Mouse (Mus musculus) lung, adult 18-20 months (tissue): ENCODE data around the gene Cwc27.
A peak's percentile ranks its signal among the peaks of the same experiment; 100 is the strongest.

ENCODE experiments used
- DNase-seq, 2 experiments: peaks; one replicate each; pipeline ENCODE4 v3.0.0; 2022; ENCODE audit warnings: mixed read lengths in 2 of 2

Gene Cwc27

DNA sequence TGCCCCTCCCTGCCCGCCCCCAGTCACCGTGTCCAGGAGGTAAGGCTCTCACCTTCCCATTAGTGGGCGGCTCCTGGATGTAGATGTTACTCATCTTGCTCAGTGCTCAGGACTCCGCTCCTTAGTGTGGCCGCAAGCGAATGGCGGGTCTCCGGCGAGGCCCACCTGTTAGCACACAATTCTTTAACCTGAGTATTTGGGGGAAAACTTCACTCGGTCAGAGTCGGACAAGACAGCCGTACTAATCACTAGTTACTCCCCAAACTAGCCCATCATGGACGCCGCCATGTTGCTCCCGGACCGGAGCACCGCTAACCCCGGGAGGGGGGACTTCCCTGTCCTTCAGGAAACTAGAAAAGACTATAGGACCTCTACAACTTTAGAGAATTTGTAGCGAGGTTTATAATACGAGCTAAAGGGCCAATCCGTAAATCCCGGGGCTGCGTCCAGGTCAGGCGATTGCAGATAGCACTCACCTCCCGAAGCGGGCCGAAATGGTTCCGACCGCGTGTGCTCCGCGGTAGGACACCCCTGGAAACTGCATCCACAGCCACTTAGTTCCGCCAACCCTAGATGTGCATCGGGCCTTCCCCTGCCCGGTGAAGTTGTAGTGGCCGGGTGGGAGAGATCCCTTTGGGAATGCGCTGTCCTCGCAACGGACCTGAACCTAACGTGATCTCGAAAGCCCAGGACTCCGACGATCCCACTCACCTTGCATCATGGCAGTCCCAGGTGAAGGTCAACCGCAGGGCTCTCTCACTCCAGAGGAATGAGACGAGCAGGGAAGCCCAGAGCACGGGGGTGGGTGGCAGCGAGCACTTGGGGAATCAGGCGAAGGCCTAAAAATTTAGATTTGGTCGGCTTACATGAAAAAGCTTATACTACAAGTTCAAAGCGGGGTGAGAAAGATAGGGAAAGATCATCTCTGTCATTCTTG lies at the start of gene Cwc27:
TSS of gene Cwc27 (minus strand) at position 508 of the 937 bp plus-strand sequence.
- peak; percentile 71 to 79 for DNase-seq

DNA sequence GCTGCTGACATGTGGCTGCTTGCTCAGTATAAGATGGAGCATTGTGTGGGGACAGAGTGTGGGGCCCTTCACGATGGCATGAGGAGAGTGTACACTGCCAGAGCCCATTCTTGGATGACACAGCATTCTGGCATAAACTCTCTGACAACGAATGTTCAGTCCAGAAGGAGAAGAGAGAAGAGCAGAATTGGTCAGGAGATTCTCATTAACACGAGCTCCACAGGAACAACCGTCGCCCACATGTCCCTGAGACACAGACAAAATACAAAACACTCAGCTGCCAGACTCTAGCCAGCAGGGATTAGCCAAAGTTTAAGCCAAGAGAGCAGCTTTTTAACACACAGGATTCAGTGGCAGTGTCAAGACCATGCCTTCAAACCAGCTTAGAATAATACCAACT lies 49.8 kb upstream of the Cwc27 start:
- DNase-seq, result no peak

DNA sequence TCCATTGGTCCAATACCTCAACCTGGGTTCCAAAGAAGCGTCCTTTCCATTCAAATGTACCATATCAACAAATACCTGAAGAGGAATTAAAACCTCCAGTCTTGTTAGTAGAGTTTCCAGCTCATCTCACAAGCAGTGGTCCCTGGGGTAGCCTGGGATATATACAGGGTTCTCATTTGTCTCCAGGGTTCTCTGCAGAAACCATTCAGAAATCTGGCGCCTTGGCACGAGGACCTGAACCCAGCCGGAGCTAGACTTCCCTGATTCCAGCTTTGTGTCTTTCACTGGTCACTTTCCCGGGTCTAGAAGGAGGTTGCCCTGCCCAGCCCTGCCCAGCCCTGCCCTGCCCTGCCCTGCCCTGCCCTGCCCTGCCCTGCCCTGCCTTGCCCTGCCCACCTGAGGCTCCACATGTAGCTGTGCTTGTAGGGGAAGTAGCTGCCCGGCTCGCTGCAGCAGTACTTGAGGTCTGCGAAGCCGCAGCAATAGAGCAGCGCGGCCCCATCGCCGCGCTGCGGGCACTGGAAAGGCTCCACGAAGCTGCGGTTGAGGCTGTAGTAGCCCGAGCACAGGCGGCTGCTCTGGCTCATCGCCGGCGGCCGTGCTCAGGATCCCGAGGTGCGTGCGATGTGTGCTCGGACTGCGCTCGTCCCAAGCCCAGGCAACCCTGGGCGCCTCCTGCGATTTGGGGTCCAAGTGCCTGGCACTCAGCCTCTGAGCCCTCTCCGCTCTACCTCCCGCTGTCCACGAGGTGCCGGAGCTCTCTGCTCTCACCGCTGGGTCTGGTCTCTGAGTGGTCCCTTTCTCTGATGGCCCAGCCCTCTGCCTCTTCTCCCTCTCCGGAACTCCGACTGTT lies 46.4 kb upstream of the Cwc27 start, which contains the start of gene Shisal2b:
TSS of gene Shisal2b (minus strand) at position 767 of the 853 bp plus-strand sequence.
- DNase-seq, result no peak

DNA sequence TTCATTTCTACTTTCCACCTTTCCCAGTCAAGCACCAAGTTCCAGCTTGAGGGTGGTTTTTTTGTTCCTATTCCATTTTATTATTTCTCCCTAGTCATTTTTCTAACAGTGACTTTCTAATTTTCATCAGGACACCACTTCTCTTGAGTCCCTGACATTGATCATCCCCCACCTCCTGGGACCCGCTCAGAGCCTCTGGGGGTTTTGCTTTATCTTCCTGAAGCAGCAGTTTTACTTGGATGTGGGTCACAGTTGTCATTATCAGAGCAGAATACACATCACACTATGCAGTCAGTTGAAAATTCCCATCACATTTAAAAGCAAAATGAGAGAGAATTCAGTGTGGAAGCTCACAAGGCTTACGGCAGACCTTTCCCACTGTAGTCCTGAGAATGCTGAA lies 36.7 kb upstream of the Cwc27 start:
- no peak for DNase-seq

DNA sequence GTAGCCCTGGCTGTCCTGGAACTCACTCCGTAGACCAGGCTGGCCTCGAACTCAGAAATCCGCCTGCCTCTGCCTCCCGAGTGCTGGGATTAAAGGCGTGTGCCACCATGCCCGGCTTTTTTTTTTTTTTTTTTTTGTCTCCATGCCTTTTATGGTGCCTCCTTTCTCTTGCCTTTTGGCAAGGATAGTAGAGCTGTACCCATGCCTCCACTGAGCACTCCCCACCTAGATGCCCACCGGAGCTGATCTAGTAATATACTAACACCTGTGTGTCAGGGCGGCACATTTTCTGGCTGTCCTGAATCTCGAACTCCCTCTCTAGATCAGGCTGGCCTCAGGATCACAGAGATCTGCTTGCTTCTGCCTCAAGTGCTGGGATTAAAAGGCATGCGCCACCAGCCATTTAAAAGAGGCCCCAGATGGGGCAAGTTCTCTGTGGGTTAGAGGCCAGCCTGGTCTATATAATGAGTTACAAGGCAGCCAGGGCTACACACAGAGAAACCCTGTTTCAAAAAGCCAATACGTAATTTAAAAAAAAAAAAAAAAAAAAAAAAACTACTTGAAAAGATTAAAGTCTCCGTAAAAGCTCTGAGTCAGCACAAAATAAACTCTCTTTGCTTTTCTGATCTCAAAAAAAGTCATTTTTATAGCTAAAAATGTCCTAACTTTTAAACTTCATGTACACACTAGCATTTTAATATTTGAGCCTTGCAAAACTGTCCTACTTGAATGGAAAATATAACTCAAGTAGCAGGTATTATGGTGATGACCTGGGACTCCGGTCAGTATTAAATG lies 26.6 kb upstream of the Cwc27 start:
- no peak for DNase-seq

DNA sequence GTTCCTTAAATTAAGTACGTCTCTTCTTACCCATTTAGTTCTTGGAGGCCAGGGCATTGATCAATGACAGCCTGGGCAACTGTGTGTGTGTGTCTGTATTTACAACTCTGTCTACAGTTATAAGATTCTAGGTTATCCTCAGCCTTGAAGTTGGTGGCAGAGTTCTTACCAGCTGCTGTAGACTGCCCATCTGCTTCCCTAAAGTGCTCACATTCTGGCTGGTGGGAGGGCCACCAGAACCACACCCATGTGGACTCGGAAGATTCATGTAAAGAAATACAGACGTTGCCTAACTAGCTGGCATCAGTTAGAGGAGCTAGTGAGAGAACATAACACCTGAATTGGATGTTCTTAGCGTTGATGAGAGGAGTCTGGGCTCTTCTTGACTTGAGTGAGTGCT lies 25.0 kb upstream of the Cwc27 start:
- no peak for DNase-seq

DNA sequence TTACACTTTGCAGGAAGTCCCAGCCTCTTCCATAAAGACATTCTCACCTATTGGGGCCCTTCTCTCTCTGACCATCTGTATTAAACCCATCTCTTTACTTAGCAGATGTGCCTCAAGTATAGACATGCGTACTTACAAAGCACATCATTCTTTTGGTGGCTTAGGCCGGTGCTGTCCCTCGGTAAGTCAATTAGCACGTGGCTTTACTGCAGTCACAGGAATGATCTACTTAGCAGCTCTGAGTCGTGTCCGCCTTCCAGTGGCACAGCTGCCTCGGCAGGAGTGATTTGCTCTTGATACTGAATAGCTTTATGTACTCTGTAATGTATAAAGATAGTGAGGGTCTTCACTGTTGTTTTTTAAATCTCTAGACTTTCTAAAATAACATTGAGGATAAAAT lies 20.7 kb upstream of the Cwc27 start:
- DNase-seq, result no peak

DNA sequence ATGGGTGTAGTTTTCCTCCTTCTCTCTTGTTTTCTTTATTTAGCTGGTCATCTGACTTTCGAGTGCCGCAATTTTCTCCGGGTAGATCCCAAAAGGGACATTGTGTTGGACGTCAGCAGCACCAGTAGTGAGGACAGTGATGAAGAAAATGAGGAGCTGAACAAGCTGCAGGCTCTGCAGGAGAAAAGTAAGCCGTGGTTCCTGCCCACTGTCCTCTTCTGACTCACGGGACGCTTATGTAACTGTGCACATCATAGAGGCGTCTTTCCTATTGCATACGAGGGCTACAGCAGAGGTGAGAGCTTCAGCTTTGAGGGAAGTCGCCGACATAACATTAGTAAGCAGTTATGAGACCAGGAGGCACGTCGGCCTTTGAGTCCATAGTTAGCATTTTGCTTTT lies 15.9 kb upstream of the Cwc27 start:
- no peak for DNase-seq

DNA sequence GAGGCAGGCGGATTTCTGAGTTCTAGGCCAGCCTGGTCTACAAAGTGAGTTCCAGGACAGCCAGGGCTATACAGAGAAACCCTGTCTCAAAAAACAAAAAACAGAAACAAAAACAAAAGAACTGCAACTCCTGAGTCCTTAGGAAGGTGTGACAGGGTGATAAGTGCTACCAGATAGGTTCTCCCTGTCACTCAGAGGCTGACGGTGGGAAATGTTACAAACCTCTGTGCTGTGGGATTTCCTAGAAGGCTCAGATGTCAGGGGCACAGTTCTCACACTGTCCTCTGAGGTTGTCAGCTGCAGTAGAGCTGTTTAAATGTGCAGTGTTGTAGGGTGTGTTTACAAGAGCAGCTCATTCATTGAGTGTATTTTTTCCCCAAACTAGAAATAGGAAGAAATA lies 8.5 kb upstream of the Cwc27 start:
- no peak for DNase-seq

DNA sequence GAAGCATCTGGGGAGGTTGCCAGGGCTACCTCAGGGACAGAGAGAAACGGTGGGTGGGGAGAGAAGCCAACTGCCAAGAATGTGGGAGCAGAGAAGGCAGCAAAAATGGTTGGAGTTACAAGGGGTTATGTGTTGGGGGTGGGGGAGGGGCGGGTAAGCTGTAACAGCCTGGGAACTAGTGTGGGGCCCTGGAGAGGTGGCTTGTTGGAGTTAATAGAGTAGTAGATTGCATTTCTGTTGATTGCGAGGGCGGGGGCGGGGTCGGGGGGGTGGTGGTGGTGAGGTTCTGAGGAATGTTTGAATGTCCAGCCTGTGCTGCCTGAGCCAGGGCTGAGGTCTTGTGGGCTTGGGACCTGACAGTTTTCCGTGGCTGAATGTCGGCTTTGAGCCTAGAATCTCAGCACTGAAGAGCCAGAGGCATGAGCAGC lies 5.5 kb upstream of the Cwc27 start:
- DNase-seq, result no peak

DNA sequence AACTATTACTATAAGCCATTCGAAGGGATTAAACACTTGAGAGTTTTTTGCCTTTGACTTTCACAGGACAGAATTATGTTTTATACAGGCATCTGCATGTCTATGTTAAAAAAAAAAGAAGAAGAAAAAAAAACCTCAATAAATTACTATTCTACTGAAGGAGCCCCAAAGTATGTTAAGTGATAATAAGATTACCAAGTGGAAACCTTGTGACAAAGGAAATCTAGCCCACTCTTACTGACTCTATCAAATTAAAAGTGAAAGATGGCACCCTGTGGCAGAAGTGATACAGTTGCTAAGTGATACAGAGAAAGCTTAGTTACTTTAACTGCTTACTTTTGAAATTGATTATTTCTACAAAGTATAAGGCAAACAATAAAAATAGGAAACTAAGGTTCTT lies 5.0 kb upstream of the Cwc27 start:
- DNase-seq, result no peak

DNA sequence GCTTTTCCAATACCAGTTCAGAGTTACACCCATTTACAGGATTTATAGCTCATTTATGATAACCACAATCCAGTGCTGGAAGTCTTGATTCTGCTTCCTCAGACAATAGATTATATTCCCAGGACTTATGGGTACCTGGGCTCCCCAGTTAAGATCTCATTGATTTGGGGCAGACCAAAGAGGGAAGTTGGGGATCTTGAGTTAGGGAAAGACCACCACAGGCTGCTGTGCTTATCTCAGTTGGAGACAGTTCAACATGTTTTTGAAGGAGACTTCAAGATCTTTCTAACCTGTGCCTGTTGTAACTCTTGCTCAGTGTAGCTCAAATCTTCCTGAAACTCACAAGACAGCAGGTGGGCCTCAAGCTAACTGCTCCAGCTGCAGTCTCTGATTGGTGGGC lies 4.2 kb upstream of the Cwc27 start:
- no peak for DNase-seq

DNA sequence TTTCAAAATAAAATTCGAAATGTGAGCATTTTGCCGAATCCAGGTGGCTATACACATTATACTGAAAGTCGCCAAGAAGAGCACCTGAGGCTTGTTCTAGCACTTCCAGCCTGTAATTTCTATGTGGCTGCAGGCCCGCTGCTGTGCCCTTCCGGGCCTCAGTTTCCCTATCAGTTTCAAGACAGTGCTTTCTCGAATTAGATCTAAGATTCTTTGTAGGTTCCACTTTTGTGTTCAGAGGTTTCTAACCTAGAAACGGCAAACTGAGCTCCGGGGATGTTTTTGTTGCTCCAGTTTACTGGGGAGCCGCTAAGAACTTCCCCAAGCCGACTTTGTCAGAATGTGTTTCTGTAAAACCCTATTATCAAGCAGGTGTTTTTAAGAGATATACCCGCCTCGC lies 754 bp upstream of the Cwc27 start:
- no peak for DNase-seq

DNA sequence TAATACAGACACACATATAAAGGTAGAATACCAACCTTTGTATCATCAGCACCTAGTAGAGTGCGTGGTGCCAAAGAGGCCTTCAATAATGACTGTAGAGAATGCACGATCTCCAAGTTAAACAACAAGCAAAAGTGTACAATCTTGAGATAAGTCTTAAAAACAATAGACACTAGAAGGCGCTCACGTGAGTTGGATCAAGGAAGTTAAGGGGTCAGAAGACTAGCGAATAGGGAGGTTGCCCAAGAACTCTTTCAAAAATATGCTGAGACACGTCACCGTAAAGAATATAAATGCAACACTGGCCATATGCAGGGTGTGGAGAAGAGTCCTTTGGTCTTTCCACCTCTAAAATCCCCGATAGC lies 690 bp downstream of the Cwc27 start:
- peak in 1 of 2 experiments; percentile 4 for DNase-seq

DNA sequence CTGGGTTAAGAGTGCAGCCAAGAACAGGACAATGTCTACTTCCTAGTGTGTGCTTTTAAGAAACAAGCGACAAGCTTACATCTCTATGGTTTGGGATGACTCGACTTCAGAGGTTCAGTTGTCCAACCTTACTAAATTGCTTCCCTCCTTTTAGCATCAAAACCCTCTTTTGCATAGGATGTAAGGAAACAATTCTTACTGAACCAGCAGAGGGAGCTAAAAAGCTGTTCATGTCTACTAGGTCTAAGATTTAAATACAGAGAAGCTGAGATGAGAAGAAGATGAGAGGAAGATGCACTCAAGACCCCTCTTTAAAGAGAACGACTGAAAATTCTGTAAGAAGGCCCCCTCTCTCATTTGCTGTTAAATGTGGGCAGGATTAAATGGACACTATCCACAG lies 11.3 kb downstream of the Cwc27 start:
- no peak for DNase-seq

DNA sequence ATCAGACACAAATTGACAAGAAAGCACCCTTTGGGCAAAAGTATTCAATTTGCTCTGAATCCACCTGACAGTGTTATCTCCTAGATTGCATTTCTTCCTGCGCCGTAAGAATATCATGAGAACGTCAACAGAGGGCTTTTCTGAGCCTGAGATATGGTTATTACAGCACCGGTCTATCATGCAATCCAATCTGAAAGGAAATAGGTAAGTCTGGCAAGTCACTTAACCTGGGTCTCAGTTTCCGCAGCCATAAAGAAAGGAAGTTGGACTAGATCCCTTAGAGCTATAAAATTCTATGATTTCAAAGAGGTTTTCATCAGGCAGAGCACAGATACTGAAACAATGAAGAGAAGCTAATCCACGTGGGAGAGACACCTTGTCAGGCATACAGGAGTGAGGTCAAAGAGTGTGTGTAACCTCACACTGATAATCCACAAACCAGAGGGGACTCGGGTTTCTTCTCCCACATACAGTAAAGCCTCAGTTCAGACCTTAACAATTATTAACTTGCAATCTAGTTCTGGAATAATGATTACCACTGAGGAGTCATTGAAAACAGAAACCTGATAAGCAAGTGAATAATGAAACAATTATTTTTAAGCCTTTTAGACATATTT lies 17.3 kb downstream of the Cwc27 start:
- no peak for DNase-seq

DNA sequence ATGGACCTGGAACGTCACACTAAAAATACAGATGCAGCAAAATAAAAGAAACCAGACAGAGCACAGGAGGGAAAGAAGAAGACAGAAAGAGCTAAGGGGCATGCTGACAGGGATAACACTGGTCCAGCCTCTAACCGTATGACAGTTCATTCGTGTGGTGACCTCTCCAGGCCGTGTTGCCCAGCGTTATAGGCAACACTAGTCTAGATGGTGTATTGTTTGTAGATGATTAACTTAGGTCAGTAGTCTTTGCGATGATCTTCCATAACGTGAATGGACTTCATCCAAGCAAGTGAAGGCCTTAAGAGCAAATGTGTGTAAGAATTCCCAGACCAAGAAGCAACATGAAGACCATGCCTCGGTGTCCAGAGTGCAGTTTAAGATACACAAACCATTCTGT lies 17.9 kb downstream of the Cwc27 start:
- no peak for DNase-seq

DNA sequence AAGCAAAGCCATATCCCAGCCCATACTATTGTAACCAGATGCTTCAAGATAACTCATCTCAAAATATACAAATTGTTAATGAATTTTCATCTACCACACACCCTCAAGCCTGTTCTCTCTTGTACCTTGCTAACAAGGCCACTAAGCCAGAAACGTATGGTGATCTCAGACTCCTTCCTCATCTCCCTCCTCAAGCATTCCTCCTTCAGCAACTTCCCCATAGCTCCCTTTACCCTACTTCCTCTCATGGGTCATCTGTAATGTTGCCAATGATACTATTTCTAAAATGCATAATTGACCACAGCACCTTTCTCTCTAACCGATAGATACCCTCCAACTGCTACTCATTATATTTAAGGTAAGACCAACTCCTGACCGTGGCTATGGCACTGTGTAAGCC lies 22.5 kb downstream of the Cwc27 start:
- no peak for DNase-seq

DNA sequence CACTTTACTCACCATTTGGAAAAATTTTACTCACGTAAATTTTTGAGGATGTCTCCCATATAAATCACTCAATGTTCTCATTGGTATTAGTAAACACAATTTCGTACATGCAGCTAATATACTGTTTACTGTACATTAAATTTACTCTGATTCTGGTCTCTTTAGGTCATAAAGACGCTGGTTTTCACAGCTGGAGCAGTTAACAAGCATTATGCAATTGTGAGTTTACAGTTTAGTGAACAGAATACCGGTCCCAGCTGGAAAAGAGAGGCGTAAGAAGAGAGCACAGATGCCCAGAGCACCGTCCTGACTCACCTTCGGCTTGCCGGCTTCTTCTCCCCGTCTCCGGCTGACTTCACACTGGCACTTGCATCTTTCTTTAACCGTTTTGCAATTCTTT lies 24.8 kb downstream of the Cwc27 start, which contains the start of gene Srek1ip1:
TSS of gene Srek1ip1 (plus strand) at position 301 of the 400 bp plus-strand sequence.
- DNase-seq, result no peak

DNA sequence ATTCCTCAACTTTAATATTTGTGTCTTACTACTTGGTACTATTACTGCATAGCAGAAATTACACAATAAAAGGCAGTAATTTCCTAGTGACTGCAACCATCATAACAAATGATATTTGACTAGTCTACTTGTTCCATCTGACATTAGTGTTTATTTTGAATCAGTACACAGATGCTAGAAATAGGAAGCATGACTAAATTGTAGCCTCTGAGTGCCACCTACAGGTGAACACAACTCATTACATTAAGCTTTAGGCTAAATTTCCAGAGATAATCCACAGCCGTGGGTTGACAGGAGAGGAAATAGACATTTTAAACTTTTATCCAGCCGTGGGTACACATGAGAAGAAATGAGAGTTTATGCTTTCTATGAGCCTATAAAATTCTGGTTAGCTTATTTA lies 27.3 kb downstream of the Cwc27 start:
- DNase-seq, result peak in 1 of 2 experiments; percentile 37

DNA sequence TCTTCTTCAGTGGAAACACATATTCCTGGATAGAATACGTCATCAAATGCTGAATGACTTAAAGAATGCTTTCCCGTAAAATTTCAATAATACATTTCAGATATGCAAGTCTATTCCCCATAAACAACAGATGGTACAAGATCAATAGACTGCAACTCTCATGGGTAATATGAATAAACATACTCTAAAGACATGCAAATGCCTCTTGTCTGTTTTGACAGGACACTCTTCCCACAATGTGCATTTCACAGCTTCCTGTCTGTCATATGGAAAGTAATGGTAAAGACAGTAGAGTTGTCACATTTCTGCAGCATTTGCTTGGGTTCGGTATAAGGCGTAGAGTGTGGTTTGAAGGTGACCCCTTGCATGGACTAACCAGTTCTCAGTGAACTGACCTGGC lies 29.7 kb downstream of the Cwc27 start:
- DNase-seq, result no peak

DNA sequence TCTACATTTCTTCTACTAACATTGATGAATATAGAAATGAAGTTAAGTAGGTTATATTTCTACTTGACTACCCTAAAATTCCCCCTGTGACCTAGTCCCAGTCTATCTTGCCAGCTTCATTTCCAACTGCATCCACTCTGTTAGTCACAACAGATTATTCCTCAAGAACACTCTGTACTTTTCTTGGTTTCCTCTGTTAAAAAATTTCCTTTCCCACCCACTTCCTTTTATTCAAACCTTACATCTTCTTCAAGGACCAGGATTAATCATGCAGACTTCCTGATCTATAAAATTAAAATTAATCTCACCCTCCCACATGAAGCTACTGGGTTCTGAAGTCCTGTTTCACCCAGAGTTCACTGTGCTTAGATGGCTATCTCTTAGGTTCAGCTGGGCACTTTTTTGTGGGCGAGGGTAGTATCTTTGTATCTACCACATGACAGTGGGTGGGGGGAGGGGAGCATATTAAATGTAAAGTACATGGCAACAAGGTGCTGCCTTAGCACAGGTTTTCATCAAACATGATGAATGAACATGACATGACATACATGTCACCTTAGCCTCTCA lies 37.8 kb downstream of the Cwc27 start:
- no peak for DNase-seq
